Mouse (Mus musculus) urinary bladder, postnatal 4 days (tissue): ENCODE data around the gene Psmg1.

Source experiments
- DNase-seq, 2 experiments: peaks; one replicate each; pipeline ENCODE4 v3.0.0; 2021 to 2022; ENCODE audit warnings: low spot score in 2 of 2

Gene Psmg1

DNA sequence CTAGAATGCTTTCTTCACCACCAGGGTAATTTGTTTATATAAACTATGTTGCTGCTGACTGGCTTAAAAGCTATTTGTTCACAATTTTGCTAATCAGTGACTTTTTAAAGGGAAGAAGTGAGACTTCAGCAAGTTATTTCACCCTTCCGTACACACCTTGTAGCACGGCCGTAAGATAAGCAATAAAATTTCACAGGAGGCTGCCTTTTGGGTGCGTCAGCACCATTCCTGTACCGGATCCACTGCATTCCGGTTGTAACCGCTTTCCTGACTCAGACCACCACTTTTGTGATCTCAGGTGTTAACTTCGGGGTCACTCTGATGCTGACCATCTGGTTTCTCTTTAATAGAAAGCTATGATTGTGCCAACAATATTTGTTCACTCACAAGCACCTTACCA is 32.7 kb downstream of the Psmg1 start:
- DNase-seq = no peak

DNA sequence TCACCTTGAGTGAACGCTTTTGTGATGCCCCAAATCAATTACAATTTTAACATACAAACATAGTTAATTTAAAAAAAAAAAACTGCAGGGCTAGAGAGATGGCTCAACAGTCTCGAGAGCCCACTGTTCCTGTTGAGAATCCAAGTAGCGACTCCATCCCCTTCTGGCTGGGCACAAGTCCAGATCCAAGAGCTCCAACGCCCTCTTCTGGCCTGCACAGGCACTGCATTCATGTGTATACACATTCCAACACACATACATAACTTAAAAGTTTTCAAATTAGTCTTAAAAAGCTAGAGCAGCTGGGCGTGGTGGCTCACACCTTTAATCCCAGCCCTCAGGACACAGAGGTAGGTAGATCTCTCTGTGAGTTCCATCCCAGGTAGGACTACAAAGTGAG is 34.1 kb downstream of the Psmg1 start:
- DNase-seq = no peak

DNA sequence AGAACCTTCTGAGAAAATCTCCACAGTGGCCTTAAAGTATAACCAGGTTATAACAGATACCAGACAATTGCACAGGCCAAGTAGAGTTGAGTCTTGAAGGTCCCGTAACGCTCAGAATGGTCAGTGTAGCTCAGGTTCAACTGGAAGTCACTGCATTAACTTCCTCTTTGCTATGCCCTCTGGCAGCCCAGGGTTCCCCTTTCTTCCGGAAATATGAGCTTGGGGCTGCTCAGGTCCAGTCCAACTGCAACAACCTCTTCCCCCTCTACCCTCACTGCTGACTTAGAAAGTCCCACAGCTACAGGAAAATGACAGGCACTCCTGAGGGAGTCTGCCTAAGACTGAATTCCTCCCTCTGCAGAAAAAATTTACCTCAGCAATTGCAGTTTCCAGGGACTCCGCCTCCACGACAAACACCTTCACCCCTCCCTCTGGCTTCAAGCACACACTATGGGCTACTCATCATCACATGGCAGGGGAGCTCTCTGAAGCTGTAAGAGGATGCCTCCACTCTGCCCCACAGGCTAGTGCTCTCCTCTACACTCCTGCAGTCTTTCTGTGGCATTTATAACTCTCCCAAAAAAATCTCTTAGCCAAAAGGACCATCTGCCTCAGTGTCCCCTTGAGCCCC is 34.9 kb downstream of the Psmg1 start:
- DNase-seq = no peak

DNA sequence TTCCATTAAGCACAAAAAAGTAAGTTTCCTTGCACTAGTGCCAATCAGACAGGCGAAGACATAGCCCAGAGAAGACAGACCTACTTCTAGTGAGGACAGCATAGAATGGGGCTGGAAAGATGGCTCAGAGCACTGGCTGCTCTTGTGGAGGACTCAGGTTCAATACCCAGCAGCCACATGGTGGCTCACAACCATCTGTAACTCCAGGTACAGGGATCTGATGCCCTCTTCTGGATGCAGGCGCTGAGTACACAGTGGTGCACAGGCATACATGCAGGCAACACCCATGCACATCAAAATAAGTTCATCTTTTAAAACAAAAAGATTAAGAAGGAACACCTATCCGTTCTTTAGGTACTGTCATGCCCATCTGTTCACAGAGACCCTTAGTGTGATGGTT is 36.4 kb downstream of the Psmg1 start:
- DNase-seq = no peak

DNA sequence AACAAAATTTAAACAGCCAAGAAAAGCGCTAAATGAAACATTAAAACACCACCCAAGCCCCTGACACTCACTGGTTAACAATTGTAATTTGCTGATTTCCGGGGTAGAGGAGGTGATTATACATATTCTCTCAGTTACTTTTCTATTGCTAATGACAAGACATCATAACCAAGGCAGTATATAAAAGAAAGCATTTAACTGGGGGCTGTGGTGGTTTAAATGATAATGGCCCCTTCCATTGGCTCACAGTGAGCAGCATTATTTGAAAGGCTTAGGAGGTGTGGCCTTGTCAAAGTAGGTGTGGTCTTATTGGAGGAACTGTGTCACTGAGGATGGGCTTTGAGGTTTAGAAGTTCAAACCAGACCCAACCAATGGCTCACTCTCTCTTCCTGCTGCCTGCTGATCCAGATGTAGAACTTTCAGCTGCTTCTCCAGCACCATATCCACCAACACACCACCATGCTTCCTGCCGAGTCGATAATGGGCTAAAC is 37.6 kb downstream of the Psmg1 start:
- no peak for DNase-seq

DNA sequence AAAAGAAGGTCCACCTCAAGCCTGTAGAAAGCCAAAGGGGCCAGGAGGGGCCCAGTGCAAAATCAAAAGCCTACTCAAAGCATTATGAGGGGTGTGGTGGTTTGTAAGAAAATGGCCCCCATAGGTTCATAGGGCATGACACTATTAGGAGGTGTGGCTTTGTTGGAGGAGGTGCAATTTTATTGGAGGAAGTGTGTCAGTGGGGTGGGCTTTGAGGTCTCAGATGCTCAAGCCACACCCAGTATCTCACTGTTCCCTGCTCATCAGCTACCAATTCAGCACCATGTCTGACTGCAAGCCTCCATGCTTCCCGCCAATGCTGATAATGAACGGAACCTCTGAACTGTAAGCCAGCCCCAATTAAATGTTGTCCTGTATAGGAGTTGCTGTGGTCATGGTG is 39.3 kb downstream of the Psmg1 start:
- no peak for DNase-seq

DNA sequence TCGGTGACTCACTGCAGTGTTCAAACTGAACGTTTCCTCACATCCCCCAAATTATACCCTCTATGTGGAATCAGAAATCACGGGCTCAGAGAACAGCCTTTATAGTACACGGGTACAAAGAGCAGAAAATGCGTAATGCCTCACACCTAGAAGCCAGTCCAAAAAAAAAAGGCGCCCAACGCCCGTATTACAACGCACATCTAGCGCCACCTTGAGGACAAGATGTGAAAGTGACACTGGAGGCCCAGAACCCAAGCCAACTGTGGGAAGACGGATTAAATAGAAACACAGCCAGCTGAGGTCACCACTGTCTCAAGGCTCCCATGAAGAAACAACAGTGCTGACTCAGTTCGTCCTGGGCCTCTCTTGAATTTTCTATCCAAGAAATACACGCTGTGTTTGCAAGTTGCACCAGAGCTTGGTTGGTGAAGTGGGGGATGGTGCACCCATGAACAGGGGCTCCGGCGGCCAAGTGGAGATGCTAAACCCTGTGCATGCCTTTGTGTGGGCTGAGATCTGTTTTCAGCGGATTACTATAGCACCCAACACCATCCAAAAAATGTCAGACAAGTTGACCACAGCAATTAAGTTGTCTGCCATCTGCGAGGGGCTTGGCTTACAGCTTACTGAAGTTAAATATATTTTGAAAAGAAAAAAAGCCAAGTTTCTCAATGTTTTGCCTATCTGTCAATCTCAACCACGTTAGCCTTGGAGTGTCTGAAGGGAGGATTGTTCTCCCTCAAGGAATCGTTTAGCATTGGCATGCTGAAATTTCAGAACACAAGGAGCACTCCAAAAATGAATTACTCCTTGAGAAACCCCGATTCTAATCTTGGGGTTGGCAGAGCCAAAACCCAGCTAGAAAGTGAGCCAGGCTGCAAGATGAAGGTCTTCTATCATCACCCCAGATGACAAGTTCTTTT is 45.1 kb downstream of the Psmg1 start:
- peak; percentile 77 to 79 for DNase-seq

DNA sequence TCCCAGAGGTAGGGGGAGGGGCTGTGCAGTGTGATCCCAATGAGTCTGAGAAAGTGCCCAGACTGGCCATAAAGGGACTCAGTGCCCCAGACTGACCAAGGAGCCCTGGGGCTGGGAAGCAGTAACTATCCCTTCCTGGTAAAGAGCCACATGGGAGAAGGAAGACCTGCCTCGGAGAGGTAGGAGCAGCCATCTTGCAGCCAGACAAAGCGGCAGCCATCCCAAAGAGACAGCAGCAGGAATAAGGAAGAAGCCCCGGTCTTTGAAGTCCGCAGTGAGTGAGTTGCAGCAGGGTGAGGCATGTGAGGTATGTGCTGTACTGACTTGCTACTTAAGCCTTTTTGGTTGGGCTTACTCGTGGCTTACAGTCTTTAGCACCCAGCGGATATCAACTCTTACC is 47.6 kb downstream of the Psmg1 start:
- no peak for DNase-seq

DNA sequence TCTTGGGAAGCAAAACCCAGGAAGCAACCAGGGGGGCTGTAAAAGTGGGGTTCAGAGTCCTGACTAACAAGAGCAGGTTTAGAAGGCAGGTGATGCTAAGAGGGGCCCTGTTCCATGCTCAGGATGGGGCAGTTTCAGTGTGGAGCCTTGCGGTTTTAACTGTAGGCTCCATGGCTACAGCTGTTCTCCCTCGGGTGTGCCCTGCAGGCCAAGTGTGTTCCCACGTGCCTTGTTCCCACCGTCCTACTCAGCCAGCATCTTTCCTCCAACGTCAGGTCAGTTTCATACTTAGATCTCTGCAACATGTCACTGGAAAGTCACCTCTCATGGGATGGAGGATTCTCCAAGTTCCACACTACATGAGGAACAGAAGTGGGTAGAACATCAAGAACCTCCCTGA is 49.2 kb downstream of the Psmg1 start:
- no peak for DNase-seq

DNA sequence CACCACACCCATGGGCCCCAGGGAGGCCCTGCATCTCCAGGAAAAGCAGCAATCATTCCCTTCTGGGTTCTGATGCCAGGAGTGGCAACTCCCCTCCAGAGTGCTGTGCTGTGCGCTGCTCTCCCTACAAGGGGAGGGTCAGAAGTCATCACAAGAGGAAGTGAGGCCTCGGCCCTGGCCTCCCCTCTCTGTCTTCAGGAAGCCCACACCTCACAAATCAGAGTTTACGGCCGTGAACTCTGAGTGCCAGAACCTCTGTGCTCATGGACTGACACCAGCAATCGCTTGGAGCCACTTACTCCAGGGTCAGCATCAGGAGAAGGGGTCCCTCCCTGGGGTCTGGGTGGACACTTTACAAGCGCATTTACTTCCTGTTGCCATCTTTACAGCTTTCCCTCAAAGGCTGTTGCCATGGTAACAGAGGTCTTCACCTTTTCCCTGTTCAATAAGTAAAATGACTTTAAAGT is 55.2 kb downstream of the Psmg1 start:
- no peak for DNase-seq

DNA sequence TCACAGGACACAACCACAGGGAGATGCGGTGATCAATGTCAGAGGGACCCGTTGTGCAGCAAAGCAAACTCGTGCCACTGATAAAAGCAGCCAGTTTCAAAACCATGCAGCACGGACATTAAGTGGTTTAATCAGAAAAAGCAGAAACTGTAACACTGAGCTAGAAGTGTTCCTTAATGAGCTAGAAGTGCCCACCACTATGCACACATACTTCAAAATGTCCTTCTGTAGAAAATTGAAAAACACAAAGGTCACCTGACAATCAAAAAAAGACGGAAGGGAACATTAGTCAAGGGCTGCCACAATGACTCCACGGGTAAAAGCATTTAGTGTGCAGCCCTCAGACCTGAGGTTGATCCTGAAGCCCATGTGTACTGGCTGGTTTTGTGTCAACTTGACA is 57.9 kb downstream of the Psmg1 start:
- DNase-seq = no peak

DNA sequence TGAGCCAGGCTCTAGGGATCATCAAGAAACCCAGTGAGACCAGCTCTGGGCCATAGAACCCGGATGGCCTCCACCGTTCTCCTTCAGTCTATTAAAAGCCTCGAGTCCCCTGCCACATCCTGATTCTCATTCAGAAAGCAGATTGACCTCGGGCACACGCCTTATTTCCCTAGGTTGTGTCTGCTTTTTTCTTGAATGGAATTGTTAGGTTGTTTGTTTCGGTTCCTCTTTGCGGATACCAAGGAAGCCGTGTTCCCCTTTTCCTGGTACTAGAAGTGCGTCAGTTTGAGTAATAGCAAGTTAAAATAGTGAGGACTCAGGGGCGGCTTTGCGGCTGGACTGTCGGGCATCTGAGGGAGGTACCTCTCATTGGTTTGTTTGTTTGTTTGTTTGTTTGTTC is 59.3 kb downstream of the Psmg1 start:
- no peak for DNase-seq
